Mouse (Mus musculus) heart, postnatal 0 days (tissue): ENCODE data around the gene Ccdc34.

ENCODE experiments used
- CTCF ChIP-seq: IDR thresholded peaks from 2 replicates; pipeline ENCODE4 v1.5.1; 2016; ENCODE audit warnings: antibody characterized with exemption, control low read depth, low read depth
- EP300 ChIP-seq: IDR thresholded peaks from 2 replicates; pipeline ENCODE4 v1.6.1; 2016; ENCODE audit warnings: antibody characterized with exemption, low read depth

- no peak for TF ChIP-seq EP300
- no peak for TF ChIP-seq CTCF
Observed at GRCm38 (mm10) chr2:110134765-110135594, 117.4 kb downstream of the Ccdc34 start.
